Mouse (Mus musculus): Measurements from ENCODE around the gene Golga1. TPM values are rescaled to one million over a fixed set of nuclear protein-coding genes. Genes with fewer than 3 reads are reported as not detected.
A peak's percentile ranks its signal among the peaks of the same experiment; 100 is the strongest.
"Not testable (repeated sequence)": the region's sequence is repeated elsewhere in the genome, so short reads cannot be mapped to it uniquely, and the experiment has no call there.

The Golga1 gene
- polyA plus RNA-seq (2015; fragmentation: Nextera tagmentation; extraction: Ambion mirVana): 9.9 and 11.3 TPM in 2 replicates

DNA sequence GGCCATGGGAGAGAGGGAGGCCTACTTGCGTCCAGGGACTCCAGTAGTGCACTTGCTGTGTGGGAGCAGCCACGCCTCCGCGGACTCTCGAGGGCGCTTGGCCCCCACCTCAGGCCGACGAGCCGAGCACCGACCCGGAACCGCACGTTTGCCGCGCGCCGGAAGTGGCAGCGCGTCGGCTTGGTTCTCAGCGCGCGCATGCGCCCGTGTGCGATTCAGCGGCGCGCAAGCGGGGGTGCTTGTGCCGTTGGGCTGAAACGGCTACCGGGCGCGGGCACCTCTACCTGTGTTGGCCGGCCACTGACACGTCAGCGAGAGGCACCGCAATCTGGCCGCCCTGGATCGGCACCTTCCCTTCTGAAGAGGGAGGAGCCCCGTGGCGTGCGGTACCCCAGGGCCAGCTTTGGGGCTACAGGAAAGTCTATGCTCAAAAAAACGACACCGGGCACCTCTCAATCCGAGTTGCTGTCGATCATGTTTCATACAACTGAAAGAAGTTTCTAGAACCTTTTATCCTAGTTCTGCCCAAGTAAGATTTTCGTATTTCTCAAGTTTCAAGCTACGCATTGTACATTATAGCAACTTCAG lies at the start of gene Golga1:
Golga1 (minus strand) TSS at position 142 of the 588 bp plus-strand sequence.
- Histone ChIP-seq H3K27me3 (no peaks in the 10 kb centered on the region), H3K9me3 (replicated peaks) (no peaks in the 10 kb centered on the region), H3K9ac (peak within 1 kb of the TSS; percentile 97), H3K27ac (peak within 1 kb of the TSS; percentile 93), H3K4me2 (peak within 1 kb of the TSS; percentile 88), H3K4me3 (replicated peaks) (peak within 1 kb of the TSS; percentile 97), H3K4me1 (replicated peaks) (peaks cover 17% of the 10 kb centered on the region), H3K36me3 (peaks cover 9% of the 10 kb centered on the region)
- DNase-seq (peak; percentile 85), ATAC-seq (ENCODE audit: low read depth) (peak; percentile 93)
- WGBS (ENCODE audit: insufficient replicate concordance): under 1% methylated on average over 50 of the region's 50 CpGs

DNA sequence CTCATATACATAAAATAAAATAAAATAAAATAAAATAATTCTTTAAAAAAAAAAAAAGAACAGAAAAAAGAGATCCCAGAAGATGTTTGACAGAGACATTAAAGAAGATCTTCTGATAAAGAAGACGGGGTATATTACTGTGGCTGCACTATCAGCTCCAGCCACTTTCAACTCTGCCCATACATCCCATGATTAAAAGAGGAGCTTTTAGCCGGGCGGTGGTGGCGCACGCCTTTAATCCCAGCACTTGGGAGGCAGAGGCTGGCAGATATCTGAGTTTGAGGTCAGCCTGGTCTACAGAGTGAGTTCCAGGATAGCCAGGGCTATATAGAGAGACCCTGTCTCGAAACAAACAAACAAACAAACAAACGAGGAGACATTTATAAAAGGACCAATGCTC lies 48.8 kb upstream of the Golga1 start:
- no peaks in the 10 kb centered on the region for H3K27me3 ChIP-seq
- no peak for DNase-seq
- 55% methylated on average over 7 of the region's 7 CpGs for WGBS (ENCODE audit: insufficient replicate concordance)
- H3K36me3 ChIP-seq: 0 out of 2 replicates have a peak, but pooled peaks cover 3% of the 10 kb centered on the region
- no peaks in the 10 kb centered on the region for H3K9me3 ChIP-seq (replicated peaks)
- peaks cover 28% of the 10 kb centered on the region for H3K4me1 ChIP-seq (replicated peaks)
- peak; percentile 55; the same call in 1 of the 2 replicates for ATAC-seq (ENCODE audit: low read depth)
- H3K27ac ChIP-seq: no peak overlapping the region
- no peak overlapping the region for H3K4me2 ChIP-seq
- H3K9ac ChIP-seq: no peak overlapping the region
- H3K4me3 ChIP-seq (replicated peaks): no peak overlapping the region

DNA sequence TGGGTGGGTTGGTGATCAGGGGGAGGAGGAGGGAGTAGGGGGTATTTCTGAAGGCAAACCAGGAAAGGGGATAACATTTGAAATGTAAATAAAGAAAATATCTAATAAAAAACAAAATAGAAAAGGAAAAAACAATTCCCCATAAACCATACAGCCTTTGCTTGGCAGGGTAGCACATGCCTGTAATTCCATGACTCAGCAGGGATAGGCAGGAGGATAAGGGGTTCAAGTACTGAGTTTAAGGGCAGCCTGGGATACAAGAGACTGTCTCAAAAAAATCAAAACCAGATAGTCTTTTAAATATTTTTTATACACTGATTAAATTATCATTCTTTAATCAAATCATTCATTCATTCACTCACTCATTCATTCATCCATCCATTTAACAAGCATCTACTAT lies 45.2 kb upstream of the Golga1 start:
- Histone ChIP-seq H3K9ac (no peak overlapping the region), H3K4me3 (replicated peaks) (no peak overlapping the region), H3K27me3 (no peaks in the 10 kb centered on the region), H3K9me3 (replicated peaks) (no peaks in the 10 kb centered on the region), H3K27ac (peak overlapping the region; percentile 26; the same call in 1 of the 2 replicates), H3K4me1 (replicated peaks) (peaks cover 20% of the 10 kb centered on the region), H3K4me2 (no peak overlapping the region), H3K36me3 (no peaks in the 10 kb centered on the region)
- ATAC-seq (ENCODE audit: low read depth) (0 out of 2 replicates have a peak, but pooled peaks have one; percentile 63), DNase-seq (no peak)

DNA sequence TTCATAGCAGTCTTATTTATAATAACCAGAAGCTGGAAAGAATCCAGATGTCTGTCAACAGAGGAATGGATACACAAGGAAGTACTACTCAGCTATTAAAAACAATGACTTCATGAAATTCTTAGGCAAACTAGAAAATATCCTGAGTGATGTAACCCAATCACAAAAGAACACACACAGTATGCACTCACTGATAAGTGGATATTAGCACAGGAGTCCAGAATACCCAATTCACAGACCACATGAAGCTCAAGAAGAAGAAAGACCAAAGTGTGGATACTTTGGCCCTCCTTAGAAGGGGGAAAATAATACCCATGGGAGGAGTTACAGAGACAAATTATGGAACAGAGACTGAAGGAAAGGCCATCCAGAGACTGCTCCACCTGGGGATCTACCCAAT lies 44.4 kb upstream of the Golga1 start:
- peak; percentile 63 for ATAC-seq (ENCODE audit: low read depth)
- H3K4me3 ChIP-seq (replicated peaks); H3K9me3 ChIP-seq (replicated peaks); H3K4me2 ChIP-seq; H3K27me3 ChIP-seq; DNase-seq; H3K36me3 ChIP-seq; H3K9ac ChIP-seq: not testable (repeated sequence)
- H3K4me1 ChIP-seq (replicated peaks): peaks cover 19% of the 10 kb centered on the region
- peak overlapping the region; percentile 26; the same call in 1 of the 2 replicates for H3K27ac ChIP-seq

DNA sequence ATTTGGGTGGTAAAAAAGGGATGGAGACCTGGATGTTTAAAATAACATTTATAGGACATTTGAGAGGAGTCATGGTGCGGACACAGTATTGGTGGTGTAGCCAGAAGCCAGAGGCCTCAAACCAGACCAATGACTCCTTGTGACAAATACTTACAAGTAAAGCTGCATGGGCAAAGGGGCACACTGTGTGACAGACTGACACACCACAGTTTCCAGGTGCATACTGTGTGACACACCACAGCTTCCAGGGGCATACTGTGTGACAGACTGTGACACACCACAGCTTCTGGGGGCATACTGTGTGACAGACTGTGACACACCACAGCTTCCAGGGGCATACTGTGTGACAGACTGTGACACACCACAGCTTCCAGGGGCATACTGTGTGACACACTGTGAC lies 34.6 kb upstream of the Golga1 start:
- H3K36me3 ChIP-seq: peaks cover 15% of the 10 kb centered on the region; the same call in 1 of the 2 replicates
- DNase-seq; H3K4me1 ChIP-seq (replicated peaks); H3K9ac ChIP-seq; ATAC-seq (ENCODE audit: low read depth); H3K4me2 ChIP-seq; H3K9me3 ChIP-seq (replicated peaks); H3K27me3 ChIP-seq; H3K4me3 ChIP-seq (replicated peaks); H3K27ac ChIP-seq: not testable (repeated sequence)
- WGBS (ENCODE audit: insufficient replicate concordance): 93% methylated on average over 1 of the region's 1 CpGs

DNA sequence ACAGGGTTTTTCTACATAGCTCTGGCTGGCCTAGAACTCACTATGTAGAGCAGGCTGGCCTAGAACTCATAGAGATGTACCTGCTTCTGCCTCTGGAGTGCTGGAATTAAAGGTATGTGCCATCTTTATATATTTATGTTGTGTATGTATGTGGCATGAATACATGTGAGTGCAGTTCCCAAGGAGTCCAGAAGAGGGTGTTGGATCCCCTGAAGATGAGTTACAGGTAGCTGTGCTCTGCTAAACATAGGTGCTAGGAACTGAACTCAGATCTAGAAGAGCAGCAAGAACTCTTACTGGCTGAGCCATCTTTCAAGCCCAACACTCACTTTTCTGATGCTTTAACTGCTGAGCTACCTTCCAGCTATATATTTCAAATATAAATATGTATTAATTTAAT lies 32.7 kb upstream of the Golga1 start:
- no peak overlapping the region for H3K27ac ChIP-seq
- no peak overlapping the region for H3K4me2 ChIP-seq
- no peak overlapping the region for H3K9ac ChIP-seq
- no peak overlapping the region for H3K4me3 ChIP-seq (replicated peaks)
- H3K36me3 ChIP-seq: peaks cover 13% of the 10 kb centered on the region; the same call in 1 of the 2 replicates
- DNase-seq (peak; percentile 11), ATAC-seq (ENCODE audit: low read depth) (no peak)
- H3K9me3 ChIP-seq (replicated peaks): no peaks in the 10 kb centered on the region
- no peaks in the 10 kb centered on the region for H3K27me3 ChIP-seq
- no peaks in the 10 kb centered on the region for H3K4me1 ChIP-seq (replicated peaks)

DNA sequence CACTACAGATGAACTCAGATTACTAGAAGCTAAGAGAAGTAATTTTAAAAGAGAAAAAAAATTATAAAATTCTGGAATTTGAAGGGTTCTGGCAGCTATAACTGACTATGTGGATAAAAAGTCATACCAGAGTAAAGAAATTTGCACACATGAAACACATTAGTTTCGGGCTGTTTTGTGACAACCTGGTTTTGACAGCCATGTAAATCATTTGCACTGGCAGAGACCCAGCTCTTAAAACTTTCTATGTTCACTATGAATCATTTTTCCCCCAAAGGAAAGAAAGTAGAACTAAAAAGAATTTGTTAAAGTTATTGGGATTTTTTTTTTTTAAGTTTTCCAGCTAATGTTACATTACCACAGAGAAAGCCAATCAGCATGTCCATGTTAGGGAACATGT lies 26.6 kb upstream of the Golga1 start:
- Histone ChIP-seq H3K9me3 (replicated peaks) (no peaks in the 10 kb centered on the region), H3K27me3 (no peaks in the 10 kb centered on the region), H3K4me2 (no peak overlapping the region), H3K36me3 (0 out of 2 replicates have a peak, but pooled peaks cover 3% of the 10 kb centered on the region), H3K9ac (no peak overlapping the region), H3K27ac (no peak overlapping the region), H3K4me1 (replicated peaks) (no peaks in the 10 kb centered on the region), H3K4me3 (replicated peaks) (no peak overlapping the region)
- WGBS (ENCODE audit: insufficient replicate concordance): 81% methylated on average over 1 of the region's 1 CpGs
- DNase-seq (no peak), ATAC-seq (ENCODE audit: low read depth) (no peak)

DNA sequence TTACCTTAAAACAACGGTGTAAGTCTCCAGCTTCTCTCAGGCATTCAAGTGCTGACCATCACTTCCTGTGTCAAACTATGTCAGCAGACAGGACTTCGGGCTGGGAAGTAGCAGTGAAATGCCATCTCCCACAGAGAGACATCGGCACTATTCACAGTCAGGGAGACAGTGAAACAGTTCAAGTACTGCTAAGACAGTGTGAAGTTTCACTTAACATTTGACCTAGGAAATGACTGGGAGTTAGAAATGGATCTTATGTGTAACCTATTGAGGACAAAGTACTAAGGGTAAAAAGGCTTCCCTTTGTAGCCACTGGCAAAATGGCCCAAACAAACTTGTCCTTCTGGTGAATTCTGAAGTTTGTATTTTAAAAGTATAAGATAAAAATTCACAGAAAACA lies 17.4 kb upstream of the Golga1 start:
- Histone ChIP-seq H3K9ac (no peak overlapping the region), H3K9me3 (replicated peaks) (no peaks in the 10 kb centered on the region), H3K4me3 (replicated peaks) (no peak overlapping the region), H3K4me1 (replicated peaks) (no peaks in the 10 kb centered on the region), H3K36me3 (peaks cover 8% of the 10 kb centered on the region; the same call in 1 of the 2 replicates), H3K27ac (no peak overlapping the region), H3K27me3 (no peaks in the 10 kb centered on the region), H3K4me2 (no peak overlapping the region)
- no peak for DNase-seq
- no peak for ATAC-seq (ENCODE audit: low read depth)
- 63% methylated on average over 3 of the region's 3 CpGs for WGBS (ENCODE audit: insufficient replicate concordance)

DNA sequence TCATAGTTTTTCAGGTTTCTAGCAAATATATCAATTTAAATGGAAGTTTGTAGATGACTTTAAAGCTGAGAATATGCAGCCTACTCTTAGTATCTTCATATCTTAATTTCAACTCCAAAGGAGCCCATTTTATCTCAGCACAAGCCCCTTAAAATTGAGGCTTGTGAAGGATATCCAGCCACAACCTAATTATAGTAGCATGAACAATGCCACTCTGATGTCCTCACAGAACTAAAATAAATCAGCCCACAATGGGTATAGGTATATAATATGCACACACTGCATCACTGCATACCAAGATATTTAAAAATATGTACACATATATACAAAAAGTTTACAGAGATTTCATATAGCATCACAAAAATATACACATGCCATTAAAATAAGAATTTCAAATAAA lies 5.3 kb upstream of the Golga1 start:
- no peaks in the 10 kb centered on the region for H3K27me3 ChIP-seq
- 0 out of 2 replicates have a peak, but pooled peaks cover 2% of the 10 kb centered on the region for H3K4me1 ChIP-seq (replicated peaks)
- H3K36me3 ChIP-seq: no peaks in the 10 kb centered on the region
- no peak overlapping the region for H3K4me2 ChIP-seq
- H3K9ac ChIP-seq: no peak overlapping the region
- H3K27ac ChIP-seq: no peak overlapping the region
- H3K9me3 ChIP-seq (replicated peaks): no peaks in the 10 kb centered on the region
- ATAC-seq (ENCODE audit: low read depth): no peak
- H3K4me3 ChIP-seq (replicated peaks): no peak overlapping the region
- no peak for DNase-seq

DNA sequence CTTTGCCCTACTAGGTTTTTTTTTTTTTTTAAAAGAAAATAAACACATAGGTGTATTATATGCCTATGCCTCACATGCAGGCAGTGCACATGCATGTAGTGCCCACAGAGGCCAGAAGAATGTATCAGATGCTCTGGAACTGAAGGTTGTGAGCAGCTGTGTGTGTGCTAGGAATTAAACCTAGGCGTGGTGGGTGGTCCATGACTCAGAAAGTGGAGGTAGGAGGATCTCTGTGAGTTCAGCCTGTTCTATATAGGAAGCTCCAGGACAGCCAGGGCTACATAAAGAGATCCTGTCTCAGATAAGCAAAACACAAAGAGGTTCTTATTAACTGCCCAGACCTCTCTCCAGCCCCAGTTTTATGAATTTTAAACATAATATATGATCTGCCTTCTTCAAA lies 3.8 kb upstream of the Golga1 start:
- no peaks in the 10 kb centered on the region for H3K36me3 ChIP-seq
- no peak overlapping the region for H3K9ac ChIP-seq
- peaks cover 9% of the 10 kb centered on the region for H3K4me1 ChIP-seq (replicated peaks)
- WGBS (ENCODE audit: insufficient replicate concordance): 46% methylated on average over 1 of the region's 1 CpGs
- H3K27me3 ChIP-seq: no peaks in the 10 kb centered on the region
- no peak overlapping the region for H3K27ac ChIP-seq
- ATAC-seq (ENCODE audit: low read depth) (no peak), DNase-seq (no peak)
- H3K4me2 ChIP-seq: no peak overlapping the region
- H3K4me3 ChIP-seq (replicated peaks): no peak overlapping the region
- no peaks in the 10 kb centered on the region for H3K9me3 ChIP-seq (replicated peaks)

DNA sequence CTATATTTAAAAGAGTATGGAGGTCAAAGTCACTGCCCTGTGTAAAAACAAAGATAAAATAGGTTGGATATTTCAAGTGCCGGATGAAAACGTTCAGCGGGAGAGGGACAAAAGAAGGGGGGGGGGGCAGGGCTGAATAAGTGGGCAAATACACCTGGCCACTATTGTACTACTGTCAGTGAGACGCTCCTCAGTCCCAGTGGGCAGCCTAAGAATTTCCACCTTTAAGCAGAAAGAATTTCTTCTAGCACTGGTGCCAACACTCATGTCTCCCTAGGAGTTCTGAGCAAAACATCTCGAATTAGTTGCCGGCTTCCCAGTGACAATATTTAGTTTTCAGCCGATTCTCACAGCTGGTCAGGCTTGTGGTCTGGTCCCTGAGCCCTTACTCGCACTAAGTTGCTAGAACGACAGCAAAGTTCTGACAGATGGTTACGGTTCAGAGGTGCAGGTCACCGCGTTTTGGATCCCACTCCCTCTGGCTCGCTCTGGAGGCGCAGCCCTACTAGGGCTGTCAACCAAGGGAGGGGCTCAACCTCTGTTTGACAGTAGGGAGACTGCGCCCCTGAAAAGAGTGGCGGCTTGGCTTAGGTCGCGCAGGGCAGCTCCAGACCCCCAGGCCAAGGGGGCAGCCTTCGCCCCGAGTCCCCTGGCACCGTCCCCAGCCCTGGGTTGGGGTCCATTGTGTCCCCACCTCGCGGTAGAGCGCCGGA lies 498 bp downstream of the Golga1 start:
- Histone ChIP-seq H3K9ac (peak overlapping the region; percentile 97), H3K4me1 (replicated peaks) (peaks cover 17% of the 10 kb centered on the region), H3K27me3 (no peaks in the 10 kb centered on the region), H3K4me3 (replicated peaks) (peak overlapping the region; percentile 97), H3K4me2 (peak overlapping the region; percentile 88), H3K36me3 (peaks cover 16% of the 10 kb centered on the region), H3K9me3 (replicated peaks) (no peaks in the 10 kb centered on the region), H3K27ac (peak overlapping the region; percentile 93)
- peak; percentile 81 for ATAC-seq (ENCODE audit: low read depth)
- 3% methylated on average over 25 of the region's 25 CpGs for WGBS (ENCODE audit: insufficient replicate concordance)
- DNase-seq: no peak

DNA sequence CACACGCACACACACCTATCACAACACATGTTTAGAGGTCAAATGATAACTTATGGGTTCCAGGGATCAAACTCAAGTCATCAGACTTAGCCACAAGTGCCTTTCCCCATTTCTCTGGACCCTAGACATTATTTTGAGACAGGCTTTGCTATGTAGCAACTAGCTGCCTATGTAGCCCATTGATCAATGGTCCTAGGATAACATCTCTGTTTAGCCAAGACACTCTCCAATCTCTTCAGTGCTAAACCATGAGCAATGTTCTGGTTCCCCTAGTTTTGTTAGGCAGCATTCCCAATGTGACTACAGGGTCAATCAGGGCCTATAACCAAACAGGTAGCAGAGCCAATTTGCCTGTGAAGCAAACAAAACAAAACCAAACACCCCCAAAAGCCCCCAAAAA lies 16.8 kb downstream of the Golga1 start:
- WGBS (ENCODE audit: insufficient replicate concordance): 92% methylated on average over 1 of the region's 1 CpGs
- peaks cover 78% of the 10 kb centered on the region for H3K36me3 ChIP-seq
- no peaks in the 10 kb centered on the region for H3K27me3 ChIP-seq
- ATAC-seq (ENCODE audit: low read depth) (no peak), DNase-seq (no peak)
- H3K4me2 ChIP-seq: no peak overlapping the region
- no peak overlapping the region for H3K27ac ChIP-seq
- no peaks in the 10 kb centered on the region for H3K4me1 ChIP-seq (replicated peaks)
- H3K4me3 ChIP-seq (replicated peaks): no peak overlapping the region
- no peak overlapping the region for H3K9ac ChIP-seq
- H3K9me3 ChIP-seq (replicated peaks): no peaks in the 10 kb centered on the region
